Mouse (Mus musculus): ENCODE data around the gene Mrnip. TPM values are rescaled to one million over a fixed set of nuclear protein-coding genes. Genes with fewer than 3 reads are reported as not detected.

The Mrnip gene
- polyA plus RNA-seq, 1 experiment from 2014 or later = 38.8 TPM

DNA sequence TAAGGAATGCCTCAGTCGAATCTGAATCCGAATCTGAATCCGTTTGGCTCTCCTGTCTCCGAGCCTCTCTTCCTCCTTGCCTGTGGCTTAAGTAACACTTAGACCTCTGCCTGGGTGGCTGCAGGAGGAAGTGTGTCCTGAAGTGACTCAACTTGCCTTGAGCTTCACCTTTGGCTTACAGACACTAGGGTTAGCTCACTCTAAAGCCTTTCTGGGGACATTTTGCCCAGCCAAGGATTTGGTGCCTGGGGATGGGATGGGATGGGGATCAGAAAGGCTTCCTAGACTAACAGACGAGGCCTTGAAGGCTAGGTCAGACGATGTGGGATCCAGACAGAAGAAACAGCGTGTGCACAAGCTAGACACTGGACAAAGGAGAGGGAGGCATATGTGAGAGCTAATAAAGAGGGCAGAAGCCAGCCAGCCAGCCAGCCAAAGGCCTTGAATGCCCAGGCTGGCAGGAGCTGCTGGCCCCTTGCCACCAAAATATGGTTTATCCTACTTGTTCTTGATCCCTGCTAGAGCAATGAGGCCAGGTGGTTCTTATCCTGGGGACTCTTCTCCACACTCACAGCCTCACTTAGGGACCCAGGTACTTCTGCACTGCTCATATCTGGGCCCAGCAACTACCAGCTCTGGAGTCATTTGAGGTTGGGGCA lies 55.1 kb downstream of the Mrnip start:
- Histone ChIP-seq H3K27ac (replicated peaks; ENCODE audit: low read depth, low read length) (no peak overlapping the region), H3K9ac (replicated peaks; ENCODE audit: low read length) (no peak overlapping the region; the same call in 1 of the 2 replicates), H3K4me3 (replicated peaks; ENCODE audit: low read depth, low read length) (no peak overlapping the region), H3K36me3 (ENCODE audit: control insufficient read depth, insufficient read depth, low read length) (peaks cover 38% of the 10 kb centered on the region), H3K9me3 (ENCODE audit: control insufficient read depth, low read length) (no peaks in the 10 kb centered on the region), H3K4me1 (ENCODE audit: control insufficient read depth, insufficient read depth, low read length) (peaks cover 26% of the 10 kb centered on the region), H3K27me3 (ENCODE audit: control insufficient read depth, insufficient read depth, low read length) (0 out of 2 replicates have a peak, but pooled peaks cover 10% of the 10 kb centered on the region), H3K4me2 (ENCODE audit: low read length) (no peak overlapping the region)
- WGBS = 43% methylated on average over 7 of the region's 7 CpGs
- ATAC-seq (ENCODE audit: low FRiP score, low TSS enrichment) (no peak), DNase-seq (no peak)

DNA sequence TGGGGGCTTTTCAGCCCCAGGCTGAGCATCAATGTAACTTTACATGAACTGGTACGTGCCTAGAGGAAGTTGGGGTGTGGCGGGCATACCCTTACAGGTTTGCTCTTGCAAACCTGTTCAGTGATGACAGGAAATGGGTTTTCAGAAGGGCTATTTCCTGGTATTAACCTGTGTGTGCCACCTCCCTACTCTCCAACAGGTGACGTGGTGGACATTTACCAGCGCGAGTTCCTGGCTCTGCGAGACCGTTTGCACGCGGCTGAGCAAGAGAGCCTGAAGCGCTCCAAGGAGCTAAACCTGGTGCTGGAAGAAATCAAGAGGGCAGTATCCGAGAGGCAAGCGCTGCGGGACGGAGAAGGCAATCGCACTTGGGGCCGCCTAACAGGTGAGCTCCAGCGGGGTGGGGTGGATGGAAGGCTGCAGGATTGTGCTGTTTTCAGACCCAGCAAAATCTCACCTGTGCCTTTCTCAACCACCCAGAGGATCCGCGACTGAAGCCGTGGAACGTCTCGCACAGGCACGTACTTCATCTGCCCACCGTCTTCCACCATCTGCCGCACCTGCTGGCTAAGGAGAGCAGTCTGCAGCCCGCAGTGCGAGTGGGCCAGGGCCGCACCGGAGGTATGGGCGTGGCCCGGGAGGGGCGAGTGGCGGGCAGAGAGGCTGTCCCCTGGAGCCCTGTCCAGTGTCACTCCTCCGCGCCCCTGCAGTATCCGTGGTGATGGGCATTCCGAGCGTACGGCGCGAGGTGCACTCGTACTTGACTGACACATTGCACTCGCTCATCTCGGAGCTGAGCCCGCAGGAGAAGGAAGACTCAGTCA lies 56.4 kb downstream of the Mrnip start:
- 24% methylated on average over 45 of the region's 45 CpGs for WGBS
- H3K4me3 ChIP-seq (replicated peaks; ENCODE audit: low read depth, low read length) = peak overlapping the region; percentile 10; the same call in 1 of the 2 replicates

GRCm38 (mm10) chr11:50231411-50231810 lies 57.2 kb downstream of the Mrnip start:
- Histone ChIP-seq H3K4me1 (ENCODE audit: control insufficient read depth, insufficient read depth, low read length) (peaks cover 28% of the 10 kb centered on the region), H3K4me2 (ENCODE audit: low read length) (no peak overlapping the region), H3K36me3 (ENCODE audit: control insufficient read depth, insufficient read depth, low read length) (peaks cover 50% of the 10 kb centered on the region), H3K9ac (replicated peaks; ENCODE audit: low read length) (no peak overlapping the region), H3K9me3 (ENCODE audit: control insufficient read depth, low read length) (no peaks in the 10 kb centered on the region), H3K27me3 (ENCODE audit: control insufficient read depth, insufficient read depth, low read length) (0 out of 2 replicates have a peak, but pooled peaks cover 10% of the 10 kb centered on the region), H3K4me3 (replicated peaks; ENCODE audit: low read depth, low read length) (no peak overlapping the region), H3K27ac (replicated peaks; ENCODE audit: low read depth, low read length) (no peak overlapping the region)
- peak; percentile 88 for DNase-seq
- ATAC-seq (ENCODE audit: low FRiP score, low TSS enrichment) = no peak
- WGBS = 18% methylated on average over 8 of the region's 8 CpGs

More for the DNA sequence above, 56.4 kb downstream of the Mrnip start:
- Histone ChIP-seq H3K36me3 (ENCODE audit: control insufficient read depth, insufficient read depth, low read length) (peaks cover 50% of the 10 kb centered on the region), H3K4me1 (ENCODE audit: control insufficient read depth, insufficient read depth, low read length) (peaks cover 27% of the 10 kb centered on the region), H3K27ac (replicated peaks; ENCODE audit: low read depth, low read length) (no peak overlapping the region), H3K4me2 (ENCODE audit: low read length) (peak overlapping the region; percentile 37; the same call in 1 of the 2 replicates), H3K9ac (replicated peaks; ENCODE audit: low read length) (no peak overlapping the region), H3K27me3 (ENCODE audit: control insufficient read depth, insufficient read depth, low read length) (0 out of 2 replicates have a peak, but pooled peaks cover 10% of the 10 kb centered on the region), H3K9me3 (ENCODE audit: control insufficient read depth, low read length) (no peaks in the 10 kb centered on the region)
- ATAC-seq (ENCODE audit: low FRiP score, low TSS enrichment) = 0 out of 2 replicates have a peak, but pooled peaks have one; percentile 29
- DNase-seq = no peak

GRCm38 (mm10) chr11:50233022-50233421 lies 58.8 kb downstream of the Mrnip start:
- H3K27me3 ChIP-seq (ENCODE audit: control insufficient read depth, insufficient read depth, low read length) = peaks cover 17% of the 10 kb centered on the region; the same call in 1 of the 2 replicates
- no peak for DNase-seq

GRCm38 (mm10) chr11:50233993-50234392 lies 59.7 kb downstream of the Mrnip start:
- WGBS = 87% methylated on average over 11 of the region's 11 CpGs
- Histone ChIP-seq H3K27me3 (ENCODE audit: control insufficient read depth, insufficient read depth, low read length) (peaks cover 20% of the 10 kb centered on the region; the same call in 1 of the 2 replicates), H3K36me3 (ENCODE audit: control insufficient read depth, insufficient read depth, low read length) (peaks cover 47% of the 10 kb centered on the region), H3K4me1 (ENCODE audit: control insufficient read depth, insufficient read depth, low read length) (peaks cover 18% of the 10 kb centered on the region), H3K9me3 (ENCODE audit: control insufficient read depth, low read length) (no peaks in the 10 kb centered on the region), H3K27ac (replicated peaks; ENCODE audit: low read depth, low read length) (no peak overlapping the region), H3K9ac (replicated peaks; ENCODE audit: low read length) (no peak overlapping the region), H3K4me2 (ENCODE audit: low read length) (no peak overlapping the region), H3K4me3 (replicated peaks; ENCODE audit: low read depth, low read length) (no peak overlapping the region)
- ATAC-seq (ENCODE audit: low FRiP score, low TSS enrichment) = no peak
- no peak for DNase-seq

More at GRCm38 (mm10) chr11:50233022-50233421, 58.8 kb downstream of the Mrnip start:
- Histone ChIP-seq H3K9ac (replicated peaks; ENCODE audit: low read length) (no peak overlapping the region), H3K36me3 (ENCODE audit: control insufficient read depth, insufficient read depth, low read length) (peaks cover 50% of the 10 kb centered on the region), H3K27ac (replicated peaks; ENCODE audit: low read depth, low read length) (no peak overlapping the region), H3K4me2 (ENCODE audit: low read length) (no peak overlapping the region), H3K4me1 (ENCODE audit: control insufficient read depth, insufficient read depth, low read length) (peaks cover 22% of the 10 kb centered on the region), H3K4me3 (replicated peaks; ENCODE audit: low read depth, low read length) (no peak overlapping the region), H3K9me3 (ENCODE audit: control insufficient read depth, low read length) (no peaks in the 10 kb centered on the region)
- ATAC-seq (ENCODE audit: low FRiP score, low TSS enrichment) = no peak
- WGBS = 97% methylated on average over 13 of the region's 13 CpGs

- H3K4me1 ChIP-seq (ENCODE audit: control insufficient read depth, insufficient read depth, low read length) = peaks cover 18% of the 10 kb centered on the region
- H3K36me3 ChIP-seq (ENCODE audit: control insufficient read depth, insufficient read depth, low read length) = peaks cover 47% of the 10 kb centered on the region
- H3K9ac ChIP-seq (replicated peaks; ENCODE audit: low read length) = no peak overlapping the region
- no peaks in the 10 kb centered on the region for H3K9me3 ChIP-seq (ENCODE audit: control insufficient read depth, low read length)
- no peak overlapping the region for H3K27ac ChIP-seq (replicated peaks; ENCODE audit: low read depth, low read length)
- peaks cover 20% of the 10 kb centered on the region; the same call in 1 of the 2 replicates for H3K27me3 ChIP-seq (ENCODE audit: control insufficient read depth, insufficient read depth, low read length)
- H3K4me2 ChIP-seq (ENCODE audit: low read length) = no peak overlapping the region
- 91% methylated on average over 25 of the region's 25 CpGs for WGBS
- DNase-seq (no peak), ATAC-seq (ENCODE audit: low FRiP score, low TSS enrichment) (no peak)
- no peak overlapping the region for H3K4me3 ChIP-seq (replicated peaks; ENCODE audit: low read depth, low read length)
Measured at GRCm38 (mm10) chr11:50234606-50235005, 60.4 kb downstream of the Mrnip start.

DNA sequence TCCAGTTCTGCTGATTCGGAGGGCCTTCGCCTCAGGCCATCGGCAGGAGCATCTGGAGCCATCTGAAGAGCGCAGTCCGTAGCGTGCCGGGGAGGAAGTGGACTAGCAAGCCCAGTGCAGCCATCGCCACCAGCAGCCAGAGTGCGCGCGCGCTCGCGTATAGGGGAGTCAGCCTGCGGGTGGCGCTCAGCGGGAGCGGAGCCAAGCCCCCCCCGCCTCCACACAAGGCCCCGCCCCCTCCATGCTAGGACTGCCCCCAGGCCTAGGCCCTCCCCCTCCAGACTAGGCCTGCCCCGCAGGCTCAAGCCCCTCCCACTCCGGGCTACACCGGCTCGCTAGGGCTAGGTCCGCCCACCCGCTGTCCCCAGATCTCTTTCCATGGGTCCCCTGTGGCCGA lies 62.3 kb downstream of the Mrnip start:
- under 1% methylated on average over 26 of the region's 27 CpGs for WGBS
- peaks cover 11% of the 10 kb centered on the region; the same call in 1 of the 2 replicates for H3K27me3 ChIP-seq (ENCODE audit: control insufficient read depth, insufficient read depth, low read length)
- peak overlapping the region; percentile 45 for H3K9ac ChIP-seq (replicated peaks; ENCODE audit: low read length)

GRCm38 (mm10) chr11:50236937-50237835 lies 62.9 kb downstream of the Mrnip start:
- peaks cover 34% of the 10 kb centered on the region for H3K36me3 ChIP-seq (ENCODE audit: control insufficient read depth, insufficient read depth, low read length)
- peak overlapping the region; percentile 45 for H3K9ac ChIP-seq (replicated peaks; ENCODE audit: low read length)
- H3K27ac ChIP-seq (replicated peaks; ENCODE audit: low read depth, low read length) = no peak overlapping the region
- DNase-seq = no peak
- 0 out of 2 replicates have a peak, but pooled peaks have one; percentile 5 for ATAC-seq (ENCODE audit: low FRiP score, low TSS enrichment)
- peak overlapping the region; percentile 93 for H3K4me2 ChIP-seq (ENCODE audit: low read length)
- H3K4me3 ChIP-seq (replicated peaks; ENCODE audit: low read depth, low read length) = peak overlapping the region; percentile 48
- H3K4me1 ChIP-seq (ENCODE audit: control insufficient read depth, insufficient read depth, low read length) = peaks cover 14% of the 10 kb centered on the region
- H3K9me3 ChIP-seq (ENCODE audit: control insufficient read depth, low read length) = no peaks in the 10 kb centered on the region
- peaks cover 11% of the 10 kb centered on the region; the same call in 1 of the 2 replicates for H3K27me3 ChIP-seq (ENCODE audit: control insufficient read depth, insufficient read depth, low read length)
- 2% methylated on average over 66 of the region's 66 CpGs for WGBS

More for the DNA sequence above, 62.3 kb downstream of the Mrnip start:
- Histone ChIP-seq H3K36me3 (ENCODE audit: control insufficient read depth, insufficient read depth, low read length) (peaks cover 41% of the 10 kb centered on the region), H3K27ac (replicated peaks; ENCODE audit: low read depth, low read length) (no peak overlapping the region), H3K4me1 (ENCODE audit: control insufficient read depth, insufficient read depth, low read length) (peaks cover 14% of the 10 kb centered on the region), H3K4me2 (ENCODE audit: low read length) (peak overlapping the region; percentile 93), H3K4me3 (replicated peaks; ENCODE audit: low read depth, low read length) (peak overlapping the region; percentile 48), H3K9me3 (ENCODE audit: control insufficient read depth, low read length) (no peaks in the 10 kb centered on the region)
- ATAC-seq (ENCODE audit: low FRiP score, low TSS enrichment) (peak; percentile 81), DNase-seq (peak; percentile 92)
